Comparison of ENCODE assay signal across 7 mouse cellular contexts in the genomic region with DNA sequence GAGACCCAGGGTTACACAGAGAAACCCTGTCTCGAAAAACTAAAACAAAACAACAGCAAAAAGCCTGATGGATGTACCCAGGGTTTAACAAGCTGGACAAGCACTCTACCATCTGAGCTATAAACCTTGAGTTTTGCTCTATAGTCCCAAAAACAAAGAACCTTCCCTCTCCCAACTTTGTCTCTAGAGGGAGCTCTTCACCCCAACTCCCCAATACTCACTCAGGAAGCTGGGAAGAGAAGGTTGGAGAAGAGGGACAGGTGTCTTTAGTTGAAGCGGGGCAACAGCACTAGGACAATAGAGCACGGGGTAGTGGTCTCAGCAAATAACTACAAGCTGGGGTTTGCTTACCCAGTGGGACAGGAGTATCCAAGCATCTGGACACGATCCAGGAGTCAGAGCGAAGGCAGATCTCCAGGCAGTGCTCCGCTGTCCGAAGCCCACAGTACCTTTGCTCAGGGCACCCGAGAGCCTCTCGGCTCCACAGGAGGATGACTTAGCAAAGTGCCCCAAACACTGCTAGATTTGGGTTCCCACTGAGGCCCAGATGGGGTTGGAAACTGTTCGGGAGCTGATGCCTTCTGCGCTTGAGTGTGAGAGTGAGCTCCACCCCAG. TPM values are rescaled to one million over a fixed set of nuclear protein-coding genes. Genes with fewer than 3 reads are reported as not detected.
A peak's percentile ranks its signal among the peaks of the same experiment; 100 is the strongest.
DNase-seq lines count a peak whose midpoint lies in the region; ATAC-seq and TF ChIP-seq lines count a peak whose summit lies in the region.

No protein-coding gene starts in this region.

- H3K4me2 ChIP-seq in kidney, embryonic 14.5 days (replicated peaks; ENCODE audit: low read depth, low read length), result peak overlapping the region; percentile 35
- H3K4me2 ChIP-seq in embryonic facial prominence, embryonic 15.5 days (replicated peaks), result peak overlapping the region; percentile 32
- 0 out of 2 replicates have a peak overlapping the region, but pooled peaks have one; percentile 13 for H3K4me2 ChIP-seq in midbrain, postnatal 0 days (ENCODE audit: low read depth, low read length, poor library complexity, severe bottlenecking)

- no peaks in the 10 kb centered on the region for H3K9me3 ChIP-seq in kidney, embryonic 14.5 days (ENCODE audit: control insufficient read depth, low read length)
- no peaks in the 10 kb centered on the region for H3K9me3 ChIP-seq in embryonic facial prominence, embryonic 15.5 days (replicated peaks)
- H3K9me3 ChIP-seq in midbrain, postnatal 0 days (ENCODE audit: low read length), result no peaks in the 10 kb centered on the region

- ATAC-seq in kidney, embryonic 14.5 days (ENCODE audit: low FRiP score, low TSS enrichment), result 0 out of 2 replicates have a peak, but pooled peaks have one; percentile 11
- ATAC-seq in embryonic facial prominence, embryonic 15.5 days (ENCODE audit: insufficient number of reproducible peaks, low FRiP score, low TSS enrichment, low read depth), result no peak
- ATAC-seq in midbrain, postnatal 0 days (ENCODE audit: low FRiP score), result no peak

- no peaks in the 10 kb centered on the region for H3K27me3 ChIP-seq in kidney, embryonic 14.5 days (ENCODE audit: control insufficient read depth, insufficient read depth, low read length)
- H3K27me3 ChIP-seq in embryonic facial prominence, embryonic 15.5 days, result no peaks in the 10 kb centered on the region
- H3K27me3 ChIP-seq in midbrain, postnatal 0 days (ENCODE audit: insufficient read depth, low read length), result no peaks in the 10 kb centered on the region

- no peak overlapping the region for H3K27ac ChIP-seq in kidney, embryonic 14.5 days (ENCODE audit: low read depth, low read length)
- H3K27ac ChIP-seq in embryonic facial prominence, embryonic 15.5 days (replicated peaks), result no peak overlapping the region
- H3K27ac ChIP-seq in midbrain, postnatal 0 days (ENCODE audit: low read depth, low read length), result no peak overlapping the region

- no peak overlapping the region for H3K9ac ChIP-seq in kidney, embryonic 14.5 days (ENCODE audit: low read depth, low read length)
- no peak overlapping the region for H3K9ac ChIP-seq in embryonic facial prominence, embryonic 15.5 days
- no peak overlapping the region for H3K9ac ChIP-seq in midbrain, postnatal 0 days (replicated peaks; ENCODE audit: low read length, poor library complexity, severe bottlenecking)

- no peak overlapping the region; the same call in 1 of the 2 replicates for H3K4me3 ChIP-seq in kidney, embryonic 14.5 days (ENCODE audit: low read length)
- no peak overlapping the region for H3K4me3 ChIP-seq in embryonic facial prominence, embryonic 15.5 days (replicated peaks)
- no peak overlapping the region for H3K4me3 ChIP-seq in midbrain, postnatal 0 days (ENCODE audit: low read depth, low read length)

- intact Hi-C loops in gastrocnemius, postnatal 14 days (cut with DNase I; ENCODE audit: low total_unique reads), result no loop called here
- intact Hi-C loops in left cerebral cortex, postnatal 36 days (cut with DNase I), result no loop called here

- peaks cover 13% of the 10 kb centered on the region; the same call in 1 of the 2 replicates for H3K4me1 ChIP-seq in kidney, embryonic 14.5 days (ENCODE audit: control insufficient read depth, insufficient read depth, low read length)
- peaks cover 5% of the 10 kb centered on the region; the same call in 1 of the 2 replicates for H3K4me1 ChIP-seq in embryonic facial prominence, embryonic 15.5 days
- H3K4me1 ChIP-seq in midbrain, postnatal 0 days (ENCODE audit: insufficient read depth, low read length), result no peaks in the 10 kb centered on the region

- no peaks in the 10 kb centered on the region for H3K36me3 ChIP-seq in kidney, embryonic 14.5 days (ENCODE audit: control insufficient read depth, insufficient read depth, low read length)
- no peaks in the 10 kb centered on the region for H3K36me3 ChIP-seq in embryonic facial prominence, embryonic 15.5 days
- no peaks in the 10 kb centered on the region for H3K36me3 ChIP-seq in midbrain, postnatal 0 days (ENCODE audit: insufficient read depth, low read length)

- WGBS in kidney, embryonic 14.5 days, result 43% methylated on average over 11 of the region's 11 CpGs
- 43% methylated on average over 11 of the region's 11 CpGs for WGBS in embryonic facial prominence, embryonic 15.5 days
- WGBS in midbrain, postnatal 0 days, result 41% methylated on average over 11 of the region's 11 CpGs

- no peak for DNase-seq in kidney, postnatal 25 days
- peak; percentile 80 for DNase-seq in R1 (ENCODE audit: low read depth, low spot score)
- peak; percentile 33 for DNase-seq in midbrain, postnatal 0 days (ENCODE audit: low spot score)
- DNase-seq in gastrocnemius, postnatal 14 days, result no peak
- DNase-seq in left cerebral cortex, postnatal 36 days (ENCODE audit: low spot score in 2 of 2), result no peak

- peak; percentile 66 for TF ChIP-seq CTCF in midbrain, postnatal 0 days (IDR thresholded peaks at IDR 0.05)

RNA-seq across cellular contexts. Expression of a gene that starts 37.3 kb away (rescaled TPM):
- 19.3 and 24.2 TPM in 2 replicates for polyA plus RNA-seq in kidney, embryonic 14.5 days (2014; fragmentation: Nextera tagmentation; extraction: Ambion mirVana)
- polyA plus RNA-seq in embryonic facial prominence, embryonic 15.5 days (2015; fragmentation: Nextera tagmentation; extraction: Ambion mirVana), result 10.8 TPM in 2 replicates
- total RNA-seq in midbrain, postnatal 0 days (2014; rRNA removed), result 5.7 and 11.2 TPM in 2 replicates
- polyA plus RNA-seq in midbrain, postnatal 0 days (2015; fragmentation: Nextera tagmentation; extraction: Ambion mirVana), result 4.6 and 4.9 TPM in 2 replicates
- total RNA-seq in gastrocnemius, postnatal 14 days (2021), result 1 to 10 TPM; 8.5 to 9.3 TPM
- total RNA-seq in left cerebral cortex, postnatal 36 days (2021), result 10 to 100 TPM; 11.3 to 11.4 TPM

Comparison
In these comparisons a context has a peak if more than half of its experiments do, and no peak if none do; other contexts are left out.
1. DNase-seq: peak in R1 (single experiment) and midbrain, postnatal 0 days (single experiment); none in kidney, postnatal 25 days (0 of 2), gastrocnemius, postnatal 14 days (single experiment) and left cerebral cortex, postnatal 36 days (0 of 2).
2. Peak in every context shown above with its lines, with median percentiles within 50 percentile points of each other: H3K4me2 ChIP-seq.